Mouse (Mus musculus): ENCODE measurements at regions not wholly inside any gene's neighbourhood (a gene's known extent, or its start where the extent isn't known, plus 50 kb on each side); places are given as distances from the start of the nearest gene placed in this dataset.

DNA sequence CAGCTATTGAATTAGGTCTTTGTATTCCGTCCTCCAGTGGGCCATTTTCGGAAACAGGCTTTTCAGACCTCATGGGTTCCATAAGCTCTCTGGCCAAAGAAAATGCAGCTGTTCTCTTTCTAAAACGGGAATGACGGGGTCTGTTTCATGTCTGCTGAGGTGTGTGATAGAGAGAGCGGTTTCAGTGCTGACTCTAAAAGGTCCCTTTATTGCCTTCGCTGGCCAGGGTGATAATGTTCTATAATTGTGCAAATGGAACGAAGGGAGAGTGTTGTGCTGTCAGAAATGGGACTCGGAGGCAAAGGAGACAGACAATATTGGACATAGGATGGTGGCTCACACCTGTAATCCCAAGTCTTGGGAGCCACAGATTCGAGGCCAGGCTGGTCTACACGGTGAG is 53.5 kb upstream of the Osbpl8 start:
- H3K36me3 ChIP-seq (replicated peaks) = no peaks in the 10 kb centered on the region
- no peak overlapping the region for H3K27ac ChIP-seq
- no peak overlapping the region for H3K4me3 ChIP-seq
- no peaks in the 10 kb centered on the region for H3K27me3 ChIP-seq (ENCODE audit: poor library complexity, severe bottlenecking)
- H3K9me3 ChIP-seq = no peaks in the 10 kb centered on the region
- 0 out of 2 replicates have a peak, but pooled peaks cover 6% of the 10 kb centered on the region for H3K4me1 ChIP-seq
- WGBS = 85% methylated on average over 10 of the region's 10 CpGs
- DNase-seq (ENCODE audit: extremely low spot score, low spot score) = no peak

- peak; percentile 65 for DNase-seq (ENCODE audit: extremely low spot score, low spot score)
- WGBS = 54% methylated on average over 24 of the region's 24 CpGs
- Histone ChIP-seq H3K36me3 (replicated peaks) (no peaks in the 10 kb centered on the region), H3K27ac (no peak overlapping the region), H3K4me3 (peak overlapping the region; percentile 24), H3K27me3 (ENCODE audit: poor library complexity, severe bottlenecking) (no peaks in the 10 kb centered on the region), H3K9me3 (no peaks in the 10 kb centered on the region), H3K4me1 (0 out of 2 replicates have a peak, but pooled peaks cover 6% of the 10 kb centered on the region)
Observed at GRCm38 (mm10) chr10:111108658-111109633, 55.6 kb upstream of the Osbpl8 start.

DNA sequence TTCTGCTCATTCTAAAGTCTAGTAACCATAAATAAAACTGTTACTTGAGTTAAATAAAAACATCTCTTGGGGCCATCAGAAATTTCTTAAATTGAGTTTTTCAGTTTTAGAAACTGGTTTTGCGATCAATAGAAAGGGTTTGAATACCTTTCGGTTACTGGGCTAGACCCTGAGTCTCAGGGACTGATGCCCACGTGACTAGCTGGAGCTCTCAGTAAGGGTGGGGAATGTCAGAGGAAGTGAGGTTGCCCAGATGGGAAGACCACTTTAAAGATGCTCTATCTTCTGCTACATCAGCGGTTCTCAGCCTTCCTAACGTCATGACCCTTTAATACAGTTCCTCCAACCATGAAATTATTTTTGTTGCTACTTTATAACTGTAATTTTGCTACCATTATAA is 56.7 kb upstream of the Osbpl8 start:
- no peaks in the 10 kb centered on the region for H3K36me3 ChIP-seq (replicated peaks)
- WGBS = 89% methylated on average over 5 of the region's 5 CpGs
- no peak overlapping the region for H3K27ac ChIP-seq
- no peak overlapping the region for H3K4me3 ChIP-seq
- no peak for DNase-seq (ENCODE audit: extremely low spot score, low spot score)
- no peaks in the 10 kb centered on the region for H3K27me3 ChIP-seq (ENCODE audit: poor library complexity, severe bottlenecking)
- no peaks in the 10 kb centered on the region for H3K9me3 ChIP-seq
- H3K4me1 ChIP-seq = 0 out of 2 replicates have a peak, but pooled peaks cover 6% of the 10 kb centered on the region

DNA sequence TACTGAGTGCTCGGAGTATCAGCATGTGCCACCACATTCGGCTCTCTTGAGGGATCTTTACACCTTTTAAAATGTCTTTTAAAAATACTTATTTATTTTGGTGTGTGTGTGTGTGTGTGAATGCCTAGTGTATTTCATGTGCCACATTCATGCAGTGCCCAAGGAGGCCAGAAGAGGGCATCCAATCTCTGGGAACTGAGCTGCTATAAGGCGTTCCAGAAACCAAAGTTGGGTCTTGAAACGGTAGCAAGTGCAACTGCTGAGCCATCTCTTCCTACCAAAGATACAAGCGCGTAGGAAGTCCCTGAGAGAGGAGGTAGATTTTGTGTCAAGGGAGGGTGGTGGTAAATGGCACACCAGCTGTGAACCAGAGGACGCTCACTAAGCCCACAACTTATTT is 57.2 kb upstream of the Osbpl8 start:
- H3K36me3 ChIP-seq (replicated peaks) = no peaks in the 10 kb centered on the region
- H3K9me3 ChIP-seq = no peaks in the 10 kb centered on the region
- H3K4me1 ChIP-seq = peaks cover 7% of the 10 kb centered on the region; the same call in 1 of the 2 replicates
- H3K27me3 ChIP-seq (ENCODE audit: poor library complexity, severe bottlenecking) = no peaks in the 10 kb centered on the region
- H3K27ac ChIP-seq = no peak overlapping the region
- DNase-seq (ENCODE audit: extremely low spot score, low spot score) = peak; percentile 33
- WGBS = 72% methylated on average over 7 of the region's 7 CpGs
- H3K4me3 ChIP-seq = no peak overlapping the region

DNA sequence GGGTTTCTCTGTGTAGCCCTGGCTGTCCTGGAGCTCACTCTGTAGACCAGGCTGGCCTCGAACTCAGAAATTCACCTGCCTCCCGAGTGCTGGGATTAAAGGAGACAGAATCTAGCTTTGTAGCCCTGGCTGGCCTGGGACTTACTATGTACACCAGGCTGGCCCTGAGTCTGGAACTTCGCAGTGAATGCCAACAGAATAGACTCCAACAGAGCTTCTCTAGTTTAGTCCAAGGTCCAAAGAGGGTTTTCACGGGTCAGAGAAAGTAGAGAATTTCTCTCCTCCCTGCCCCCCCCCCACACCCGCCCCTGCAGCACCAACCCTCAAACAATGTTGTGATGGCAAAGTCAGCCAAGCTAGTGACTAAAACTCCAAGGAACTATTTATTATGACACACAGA is 58.1 kb upstream of the Osbpl8 start:
- Histone ChIP-seq H3K27ac (no peak overlapping the region), H3K4me1 (peaks cover 9% of the 10 kb centered on the region; the same call in 1 of the 2 replicates), H3K27me3 (ENCODE audit: poor library complexity, severe bottlenecking) (no peaks in the 10 kb centered on the region), H3K36me3 (replicated peaks) (no peaks in the 10 kb centered on the region), H3K4me3 (no peak overlapping the region), H3K9me3 (no peaks in the 10 kb centered on the region)
- DNase-seq (ENCODE audit: extremely low spot score, low spot score) = no peak
- 85% methylated on average over 5 of the region's 5 CpGs for WGBS

GRCm38 (mm10) chr10:111105662-111106061 is 58.9 kb upstream of the Osbpl8 start:
- H3K36me3 ChIP-seq (replicated peaks) = no peaks in the 10 kb centered on the region
- H3K9me3 ChIP-seq = no peaks in the 10 kb centered on the region
- no peak overlapping the region for H3K27ac ChIP-seq
- 96% methylated on average over 5 of the region's 5 CpGs for WGBS
- no peak overlapping the region for H3K4me3 ChIP-seq
- no peak for DNase-seq (ENCODE audit: extremely low spot score, low spot score)
- H3K27me3 ChIP-seq (ENCODE audit: poor library complexity, severe bottlenecking) = no peaks in the 10 kb centered on the region
- H3K4me1 ChIP-seq = peaks cover 9% of the 10 kb centered on the region; the same call in 1 of the 2 replicates

DNA sequence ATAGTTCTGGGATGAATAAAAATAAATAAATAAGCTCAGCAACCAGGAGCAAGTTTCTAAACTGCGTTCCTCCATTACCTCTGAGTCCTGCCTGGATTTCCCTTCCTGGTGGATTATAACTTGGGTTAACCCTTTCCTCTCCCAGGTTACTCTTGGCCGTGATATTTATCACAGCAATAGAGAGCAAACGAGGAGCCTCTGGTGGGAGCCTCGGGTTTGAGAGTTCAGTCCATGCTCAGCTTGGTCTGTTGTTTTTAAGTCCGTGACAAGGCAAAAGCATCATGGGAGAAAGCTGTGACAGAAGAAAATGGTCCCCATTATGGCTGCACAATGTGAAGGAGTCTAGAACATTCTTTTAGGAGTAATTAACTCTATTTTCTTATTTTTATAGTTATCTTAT is 61.0 kb upstream of the Osbpl8 start:
- no peaks in the 10 kb centered on the region for H3K27me3 ChIP-seq (ENCODE audit: poor library complexity, severe bottlenecking)
- no peaks in the 10 kb centered on the region for H3K9me3 ChIP-seq
- WGBS = 90% methylated on average over 5 of the region's 5 CpGs
- H3K4me3 ChIP-seq = no peak overlapping the region
- H3K4me1 ChIP-seq = peaks cover 15% of the 10 kb centered on the region
- H3K36me3 ChIP-seq (replicated peaks) = no peaks in the 10 kb centered on the region
- no peak for DNase-seq (ENCODE audit: extremely low spot score, low spot score)
- H3K27ac ChIP-seq = no peak overlapping the region

- Histone ChIP-seq H3K4me3 (no peak overlapping the region), H3K27me3 (ENCODE audit: poor library complexity, severe bottlenecking) (no peaks in the 10 kb centered on the region), H3K9me3 (no peaks in the 10 kb centered on the region), H3K36me3 (replicated peaks) (no peaks in the 10 kb centered on the region), H3K4me1 (peaks cover 15% of the 10 kb centered on the region), H3K27ac (no peak overlapping the region)
- no peak for DNase-seq (ENCODE audit: extremely low spot score, low spot score)
- 90% methylated on average over 14 of the region's 14 CpGs for WGBS
Observed at GRCm38 (mm10) chr10:111103086-111103485, 61.5 kb upstream of the Osbpl8 start.

- H3K4me1 ChIP-seq = peaks cover 18% of the 10 kb centered on the region
- no peaks in the 10 kb centered on the region for H3K36me3 ChIP-seq (replicated peaks)
- H3K4me3 ChIP-seq = no peak overlapping the region
- no peaks in the 10 kb centered on the region for H3K9me3 ChIP-seq
- H3K27ac ChIP-seq = no peak overlapping the region
- WGBS = 80% methylated on average over 18 of the region's 18 CpGs
- H3K27me3 ChIP-seq (ENCODE audit: poor library complexity, severe bottlenecking) = no peaks in the 10 kb centered on the region
- no peak for DNase-seq (ENCODE audit: extremely low spot score, low spot score)
Observed at GRCm38 (mm10) chr10:111101901-111102761, 62.4 kb upstream of the Osbpl8 start.

- 48% methylated on average over 7 of the region's 7 CpGs for WGBS
- no peaks in the 10 kb centered on the region for H3K27me3 ChIP-seq (ENCODE audit: poor library complexity, severe bottlenecking)
- DNase-seq (ENCODE audit: extremely low spot score, low spot score) = peak; percentile 76
- H3K27ac ChIP-seq = peak overlapping the region; percentile 77
- peaks cover 18% of the 10 kb centered on the region for H3K4me1 ChIP-seq
- no peaks in the 10 kb centered on the region for H3K9me3 ChIP-seq
- no peak overlapping the region for H3K4me3 ChIP-seq
- H3K36me3 ChIP-seq (replicated peaks) = no peaks in the 10 kb centered on the region
Observed at GRCm38 (mm10) chr10:111099812-111100464, 64.6 kb upstream of the Osbpl8 start.

DNA sequence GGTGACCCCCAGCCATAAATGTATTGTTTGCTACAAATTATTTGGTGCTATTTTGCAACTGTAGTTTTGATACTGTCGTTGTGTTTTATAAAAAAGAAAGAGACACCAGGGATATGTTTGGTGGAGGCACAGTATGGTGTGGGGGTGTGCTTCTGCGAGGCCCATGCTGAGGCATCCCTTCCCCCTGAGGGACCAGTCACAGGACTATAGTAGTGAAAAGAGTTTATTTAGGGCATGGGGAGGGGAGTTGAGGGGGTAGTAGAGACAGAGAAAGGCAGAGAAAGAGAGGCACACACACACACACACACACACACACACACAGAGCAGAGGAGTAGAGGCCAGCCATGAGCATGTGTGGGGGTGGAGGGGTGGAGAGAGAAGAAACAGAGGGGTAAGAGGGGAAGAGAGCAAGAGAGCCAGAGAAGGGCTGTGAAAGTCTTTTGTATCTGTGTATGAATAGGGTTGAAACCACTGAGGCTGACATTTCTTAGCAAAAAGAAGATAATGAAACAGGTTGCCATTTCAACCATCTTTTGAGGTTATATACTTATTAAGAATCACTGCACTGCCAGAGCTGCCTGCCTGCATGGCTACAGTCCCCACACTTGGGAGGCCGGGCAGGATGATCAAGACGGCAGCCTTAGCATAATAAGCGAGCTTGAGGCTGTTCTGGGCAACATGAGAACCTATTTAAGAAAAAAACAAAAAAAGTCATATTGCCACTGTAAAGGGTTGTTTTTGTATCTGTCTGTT is 65.3 kb upstream of the Osbpl8 start:
- Histone ChIP-seq H3K36me3 (replicated peaks) (no peaks in the 10 kb centered on the region), H3K4me3 (no peak overlapping the region), H3K27ac (peak overlapping the region; percentile 77), H3K27me3 (ENCODE audit: poor library complexity, severe bottlenecking) (no peaks in the 10 kb centered on the region), H3K9me3 (no peaks in the 10 kb centered on the region), H3K4me1 (peaks cover 18% of the 10 kb centered on the region)
- 75% methylated on average over 5 of the region's 5 CpGs for WGBS
- no peak for DNase-seq (ENCODE audit: extremely low spot score, low spot score)

DNA sequence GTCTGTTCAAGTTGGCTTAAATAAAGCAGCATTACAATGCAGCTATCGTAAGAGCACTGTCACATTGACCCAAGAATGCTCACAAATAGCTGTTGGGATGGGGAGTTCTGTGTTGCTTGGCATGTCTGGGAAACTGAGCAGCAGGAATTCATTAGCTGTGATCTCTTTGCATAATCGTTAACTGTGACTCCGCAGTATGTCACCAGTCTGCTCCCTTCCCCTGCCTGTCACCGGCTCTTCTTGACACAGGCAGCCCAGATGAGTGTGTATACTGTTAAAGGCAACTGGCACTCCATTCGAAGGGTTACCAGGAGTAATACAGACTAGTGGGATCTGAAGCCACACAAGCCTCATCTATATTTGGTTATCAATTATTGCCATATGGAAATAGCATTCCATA is 67.3 kb upstream of the Osbpl8 start:
- no peaks in the 10 kb centered on the region for H3K36me3 ChIP-seq (replicated peaks)
- 72% methylated on average over 5 of the region's 5 CpGs for WGBS

More for the DNA sequence above, 67.3 kb upstream of the Osbpl8 start:
- Histone ChIP-seq H3K27me3 (ENCODE audit: poor library complexity, severe bottlenecking) (no peaks in the 10 kb centered on the region), H3K4me3 (no peak overlapping the region), H3K27ac (no peak overlapping the region), H3K9me3 (no peaks in the 10 kb centered on the region), H3K4me1 (peaks cover 21% of the 10 kb centered on the region)
- DNase-seq (ENCODE audit: extremely low spot score, low spot score) = no peak

Data from forebrain, embryonic 10.5 days (tissue).